Mouse (Mus musculus) neural tube, embryonic 11.5 days (tissue): Measurements from ENCODE around the gene Pcyox1. TPM values are rescaled to one million over a fixed set of nuclear protein-coding genes. Genes with fewer than 3 reads are reported as not detected.

Experiments
- ATAC-seq: fragments of 200-750 bp; cut with Nextera tagmentation; 2 replicates; pipeline ENCODE4 v1.8.0; 2017; ENCODE audit warnings: moderate number of reproducible peaks, mild to moderate bottlenecking, moderate TSS enrichment, moderate library complexity; ENCODE audit not compliant: insufficient read depth, low FRiP score, low TSS enrichment
- DNase-seq: peaks from one replicate; pipeline ENCODE4 v3.0.0-alpha.2; 2015; ENCODE audit warnings: low spot score
- H3K27ac ChIP-seq: fragments of 300-500 bp; sonication (generic); 2 replicates; pipeline ENCODE4 v1.5.1; 2014; ENCODE audit warnings: low read depth, mild to moderate bottlenecking, low read length
- H3K27me3 ChIP-seq: fragments of 300-500 bp; sonication (generic); 2 replicates; pipeline ENCODE4 v1.6.1; 2014; ENCODE audit warnings: mild to moderate bottlenecking, low read length, mixed read lengths; ENCODE audit not compliant: control insufficient read depth, insufficient read depth
- H3K36me3 ChIP-seq: fragments of 300-500 bp; sonication (generic); 2 replicates; pipeline ENCODE4 v1.6.1; 2014; ENCODE audit warnings: mild to moderate bottlenecking, low read length, moderate library complexity, mixed read lengths; ENCODE audit not compliant: control insufficient read depth, insufficient read depth
- H3K4me1 ChIP-seq: fragments of 300-500 bp; sonication (generic); 2 replicates; pipeline ENCODE4 v1.6.1; 2014; ENCODE audit warnings: low read length, mixed read lengths; ENCODE audit not compliant: control insufficient read depth, insufficient read depth
- H3K4me2 ChIP-seq: fragments of 300-500 bp; sonication (generic); 2 replicates; pipeline ENCODE4 v1.6.1; 2014; ENCODE audit warnings: low read depth, mild to moderate bottlenecking, moderate library complexity
- H3K4me3 ChIP-seq: fragments of 300-500 bp; sonication (generic); 2 replicates; pipeline ENCODE4 v1.5.1; 2014; ENCODE audit warnings: low read depth, low read length
- H3K9ac ChIP-seq: fragments of 300-500 bp; sonication (generic); 2 replicates; pipeline ENCODE4 v1.6.1; 2014; ENCODE audit warnings: mild to moderate bottlenecking, low read length
- H3K9me3 ChIP-seq: fragments of 300-500 bp; sonication (generic); 2 replicates; pipeline ENCODE4 v1.6.1; 2016; ENCODE audit warnings: low read length; ENCODE audit not compliant: control insufficient read depth
- WGBS: fragments of 180-500 bp; shearing (Covaris S2); extraction: QIAGEN DNeasy Blood & Tissue Kit; methylation state at CpG from one replicate; pipeline ENCODE4 v1.1.7; 2014; 5-methylcytosine and 5-hydroxymethylcytosine counted together
- polyA plus RNA-seq: library from polyadenylated mRNA; unstranded; fragments of >200 nt; fragmentation: Nextera tagmentation; extraction: Ambion mirVana; gene quantifications from 2 replicates; pipeline ENCODE4 v1.2.1, GENCODE M21; 2014

The Pcyox1 gene
- polyA plus RNA-seq, 1 experiment from 2014 or later = 105 TPM

GRCm38 (mm10) chr6:86378341-86378740 is 18.6 kb downstream of the Pcyox1 start:
- Histone ChIP-seq H3K9ac (no peak overlapping the region), H3K27ac (no peak overlapping the region), H3K27me3 (no peaks in the 10 kb centered on the region), H3K4me1 (no peaks in the 10 kb centered on the region), H3K4me2 (no peak overlapping the region), H3K9me3 (no peaks in the 10 kb centered on the region), H3K4me3 (no peak overlapping the region), H3K36me3 (peaks cover 14% of the 10 kb centered on the region)
- 93% methylated on average over 3 of the region's 3 CpGs for WGBS
- DNase-seq (no peak), ATAC-seq (no peak)

- H3K9me3 ChIP-seq = no peaks in the 10 kb centered on the region
- no peak overlapping the region for H3K4me3 ChIP-seq
- H3K9ac ChIP-seq = no peak overlapping the region
- no peak overlapping the region for H3K27ac ChIP-seq
- H3K4me2 ChIP-seq = no peak overlapping the region
- ATAC-seq (no peak), DNase-seq (no peak)
- WGBS = 96% methylated on average over 6 of the region's 6 CpGs
- peaks cover 13% of the 10 kb centered on the region for H3K4me1 ChIP-seq
- H3K27me3 ChIP-seq = no peaks in the 10 kb centered on the region
- H3K36me3 ChIP-seq = peaks cover 12% of the 10 kb centered on the region
These were observed 23.4 kb downstream of the Pcyox1 start for GRCm38 (mm10) chr6:86373556-86373955.

DNA sequence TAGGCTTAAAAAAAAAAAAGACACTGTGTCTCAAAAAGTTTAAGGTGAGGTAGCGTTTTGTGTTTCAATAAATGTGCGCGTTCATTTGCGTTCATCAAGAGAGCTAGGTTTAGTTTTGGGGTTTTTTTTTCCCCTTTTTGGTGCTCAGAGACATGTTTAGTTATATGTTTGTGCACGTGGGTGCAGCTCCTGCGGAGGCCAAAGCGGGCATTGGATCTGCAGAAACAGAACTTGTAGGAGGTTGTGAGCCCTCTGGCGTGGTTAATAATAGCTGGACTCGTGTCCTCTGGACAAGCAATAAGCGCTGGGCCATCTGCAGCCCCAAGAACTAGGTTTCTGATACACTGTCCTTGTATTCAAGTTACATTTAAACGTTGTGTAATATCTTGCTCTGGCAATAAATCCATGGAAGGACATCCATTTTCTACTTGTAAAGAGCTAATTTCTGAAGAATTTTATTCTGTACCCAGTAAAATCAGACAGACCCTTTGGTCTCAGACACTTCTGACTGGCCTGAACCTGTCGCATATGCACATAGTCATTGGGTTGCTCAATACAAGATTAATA is 24.9 kb downstream of the Pcyox1 start:
- WGBS = 5% methylated on average over 12 of the region's 12 CpGs
- ATAC-seq (no peak), DNase-seq (no peak)
- peak overlapping the region; percentile 89 for H3K4me2 ChIP-seq
- H3K4me3 ChIP-seq = peak overlapping the region; percentile 76
- H3K36me3 ChIP-seq = peaks cover 5% of the 10 kb centered on the region
- H3K9ac ChIP-seq = peak overlapping the region; percentile 88
- peak overlapping the region; percentile 83 for H3K27ac ChIP-seq
- H3K9me3 ChIP-seq = no peaks in the 10 kb centered on the region
- H3K4me1 ChIP-seq = peaks cover 13% of the 10 kb centered on the region
- H3K27me3 ChIP-seq = no peaks in the 10 kb centered on the region

DNA sequence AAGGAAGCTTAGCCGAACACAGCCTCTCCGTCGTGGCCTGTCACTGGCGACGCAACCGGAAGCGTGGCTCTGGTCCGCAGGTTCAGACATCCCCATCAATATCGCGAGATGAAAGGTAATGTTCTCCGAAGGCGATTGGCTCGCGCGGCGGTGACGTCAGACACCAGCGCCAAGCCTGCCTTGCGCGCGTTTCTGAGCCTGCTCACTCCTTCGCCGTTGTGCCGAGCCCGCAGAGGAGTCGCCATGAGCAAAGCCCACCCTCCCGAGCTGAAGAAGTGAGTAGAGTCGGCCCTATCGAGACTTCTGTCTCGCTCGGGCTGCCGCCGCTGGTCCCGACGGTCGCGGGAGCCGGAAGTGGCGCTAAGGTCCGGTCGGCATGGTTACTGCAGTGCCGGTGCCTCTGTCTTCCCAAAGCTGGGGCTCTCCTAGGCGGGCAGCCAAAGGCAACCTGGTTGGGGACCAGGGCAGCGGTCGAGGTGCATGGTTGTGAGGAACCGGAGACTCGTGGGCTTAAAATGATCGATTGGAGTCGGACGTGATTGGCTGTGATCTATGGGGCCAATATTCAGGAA is 25.5 kb downstream of the Pcyox1 start:
- DNase-seq (peak; percentile 97), ATAC-seq (peak; percentile 96)
- Histone ChIP-seq H3K27me3 (no peaks in the 10 kb centered on the region), H3K9me3 (no peaks in the 10 kb centered on the region), H3K27ac (peak overlapping the region; percentile 85), H3K4me2 (peak overlapping the region; percentile 89), H3K4me3 (peak overlapping the region; percentile 76), H3K36me3 (peaks cover 2% of the 10 kb centered on the region; the same call in 1 of the 2 replicates), H3K4me1 (peaks cover 17% of the 10 kb centered on the region), H3K9ac (peak overlapping the region; percentile 88)
- under 1% methylated on average over 50 of the region's 50 CpGs for WGBS

- 21% methylated on average over 15 of the region's 15 CpGs for WGBS
- no peaks in the 10 kb centered on the region for H3K36me3 ChIP-seq
These were observed 26.1 kb downstream of the Pcyox1 start, which contains the start of gene Snrpg for GRCm38 (mm10) chr6:86370764-86371339. TSS of gene Snrpg (plus strand) at chr6:86371304.

DNA sequence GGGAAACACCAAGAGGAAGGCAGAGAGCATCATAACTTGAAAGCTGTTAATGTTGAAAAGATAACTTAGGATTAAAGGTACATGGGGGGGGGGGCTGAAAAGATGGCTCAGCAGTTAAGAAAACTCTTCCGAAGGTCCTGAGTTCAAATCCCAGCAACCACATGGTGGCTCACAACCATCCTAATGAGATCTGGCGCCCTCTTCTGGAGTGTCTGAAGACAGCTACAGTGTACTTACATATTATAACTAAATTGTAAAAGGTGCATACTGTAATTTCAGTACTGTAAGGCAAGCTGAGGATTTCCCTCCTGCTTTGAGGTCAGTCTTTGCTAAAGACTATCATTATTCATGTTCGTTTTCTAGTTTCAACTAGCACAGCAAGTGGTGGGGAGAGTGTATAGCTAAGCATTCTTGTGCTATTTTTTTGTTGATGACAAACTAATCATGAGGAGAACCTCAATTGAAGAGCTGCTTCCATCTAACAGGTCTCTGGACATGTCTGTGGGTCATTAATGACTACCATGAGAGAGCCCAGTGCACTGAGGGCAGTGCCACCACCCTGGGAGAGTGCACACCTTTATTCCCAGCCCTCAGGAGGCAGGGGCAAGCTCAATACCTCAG is 26.8 kb downstream of the Pcyox1 start:
- Histone ChIP-seq H3K36me3 (no peaks in the 10 kb centered on the region), H3K27me3 (no peaks in the 10 kb centered on the region), H3K4me3 (no peak overlapping the region), H3K4me2 (peak overlapping the region; percentile 89), H3K4me1 (peaks cover 17% of the 10 kb centered on the region), H3K27ac (peak overlapping the region; percentile 85), H3K9ac (peak overlapping the region; percentile 88), H3K9me3 (no peaks in the 10 kb centered on the region)
- no peak for ATAC-seq
- no peak for DNase-seq
- 67% methylated on average over 3 of the region's 3 CpGs for WGBS

More at GRCm38 (mm10) chr6:86370764-86371339, 26.1 kb downstream of the Pcyox1 start, which contains the start of gene Snrpg:
- Histone ChIP-seq H3K4me2 (peak within 1 kb of the TSS; percentile 89), H3K9me3 (no peaks in the 10 kb centered on the region), H3K4me1 (peaks cover 17% of the 10 kb centered on the region), H3K27me3 (no peaks in the 10 kb centered on the region), H3K27ac (peak within 1 kb of the TSS; percentile 85), H3K4me3 (peak within 1 kb of the TSS; percentile 76), H3K9ac (peak within 1 kb of the TSS; percentile 88)
- ATAC-seq (no peak), DNase-seq (peak; percentile 38)

- no peak overlapping the region for H3K9ac ChIP-seq
- WGBS = 97% methylated on average over 5 of the region's 5 CpGs
- H3K27ac ChIP-seq = no peak overlapping the region
- H3K4me1 ChIP-seq = peaks cover 17% of the 10 kb centered on the region
- no peaks in the 10 kb centered on the region for H3K9me3 ChIP-seq
- H3K27me3 ChIP-seq = no peaks in the 10 kb centered on the region
- ATAC-seq = no peak
- no peak overlapping the region for H3K4me3 ChIP-seq
- no peak for DNase-seq
- no peaks in the 10 kb centered on the region for H3K36me3 ChIP-seq
- H3K4me2 ChIP-seq = no peak overlapping the region
These were observed 28.5 kb downstream of the Pcyox1 start for GRCm38 (mm10) chr6:86368479-86368878.

DNA sequence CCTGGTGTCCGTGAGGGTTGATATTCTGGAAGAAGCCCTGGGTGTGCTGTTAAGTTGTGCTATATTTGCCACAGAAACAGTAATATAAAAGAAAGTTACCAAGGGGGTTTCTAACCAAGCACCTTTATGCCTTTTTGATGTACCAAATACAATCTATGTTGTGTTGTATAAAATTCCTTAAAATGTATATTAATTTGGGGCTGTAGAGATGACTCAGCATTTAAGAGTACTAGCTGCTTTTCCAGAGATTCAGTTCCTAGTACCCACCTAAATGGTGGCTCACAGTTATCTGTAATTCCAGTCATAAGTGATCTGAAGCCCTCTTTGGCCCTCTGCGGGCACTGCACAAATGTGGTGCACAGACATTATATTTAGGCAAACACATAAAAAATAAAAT is 30.1 kb downstream of the Pcyox1 start:
- Histone ChIP-seq H3K4me3 (peak overlapping the region; percentile 60; the same call in 1 of the 2 replicates), H3K9me3 (no peaks in the 10 kb centered on the region), H3K27ac (no peak overlapping the region), H3K36me3 (no peaks in the 10 kb centered on the region), H3K9ac (no peak overlapping the region), H3K4me1 (peaks cover 9% of the 10 kb centered on the region; the same call in 1 of the 2 replicates), H3K4me2 (peak overlapping the region; percentile 71; the same call in 1 of the 2 replicates), H3K27me3 (no peaks in the 10 kb centered on the region)
- WGBS = 76% methylated on average over 2 of the region's 2 CpGs
- no peak for ATAC-seq
- DNase-seq = no peak
